Mouse (Mus musculus): ENCODE data around the gene Mvb12a.

- no peak for TF ChIP-seq CTCF (IDR thresholded peaks at IDR 0.05; ENCODE audit: insufficient read depth, low read depth, low read length)
- TF ChIP-seq POLR2A (IDR thresholded peaks at IDR 0.05; ENCODE audit: insufficient read depth, low read depth, low read length): no peak
Measured at GRCm38 (mm10) chr8:71567587-71567986, 24.9 kb downstream of the Mvb12a start.

Measured in olfactory bulb, adult 2 months (tissue).